Mouse (Mus musculus): Measurements from ENCODE around the gene Rnf123.

Rnf123 gene

DNA sequence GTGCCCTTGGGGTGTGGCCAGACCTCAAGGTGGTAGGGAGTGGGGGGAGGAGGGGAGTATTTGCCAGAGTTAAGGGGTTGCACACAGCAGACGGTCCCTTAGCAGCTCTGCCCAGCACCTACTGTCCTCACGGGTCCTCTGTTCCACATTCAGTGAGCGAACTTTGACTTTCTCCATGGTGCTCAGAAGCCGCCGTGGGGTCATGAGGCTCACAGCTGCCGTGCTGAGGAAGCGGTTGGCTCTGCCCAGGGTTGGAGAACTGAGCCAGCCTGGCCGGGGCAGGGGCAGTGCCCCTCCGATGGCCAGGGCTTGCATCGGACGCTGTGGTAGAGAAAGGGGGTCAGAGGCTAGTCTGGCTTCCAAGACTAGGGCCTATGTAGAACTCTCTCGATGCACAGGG is 19.8 kb downstream of the Rnf123 start:
- DNase-seq (ENCODE audit: low read depth in 2 of 2, low spot score in 2 of 2) = no peak

- no peak for DNase-seq (ENCODE audit: low read depth in 2 of 2, low spot score in 2 of 2)
These were observed 21.0 kb downstream of the Rnf123 start for GRCm38 (mm10) chr9:108062142-108062541.

- no peak for DNase-seq (ENCODE audit: low read depth in 2 of 2, low spot score in 2 of 2)
These were observed 24.9 kb downstream of the Rnf123 start for GRCm38 (mm10) chr9:108058291-108058690.

DNA sequence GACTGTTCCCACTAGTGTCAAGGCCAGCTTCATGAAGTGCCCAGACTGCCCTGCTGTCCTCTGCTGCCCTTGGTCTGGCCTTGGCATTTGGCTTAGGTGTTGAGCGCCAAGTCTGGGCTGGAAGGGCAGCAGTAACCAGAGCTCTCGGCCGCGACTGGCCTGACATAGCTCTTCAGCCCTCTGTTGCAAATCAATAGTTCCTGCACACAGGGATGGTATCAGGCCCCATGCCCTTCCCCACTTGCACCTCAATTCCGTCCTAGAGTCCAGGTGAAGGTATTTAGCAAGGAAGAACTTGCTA is 25.9 kb downstream of the Rnf123 start:
- no peak for DNase-seq (ENCODE audit: low read depth in 2 of 2, low spot score in 2 of 2)

DNA sequence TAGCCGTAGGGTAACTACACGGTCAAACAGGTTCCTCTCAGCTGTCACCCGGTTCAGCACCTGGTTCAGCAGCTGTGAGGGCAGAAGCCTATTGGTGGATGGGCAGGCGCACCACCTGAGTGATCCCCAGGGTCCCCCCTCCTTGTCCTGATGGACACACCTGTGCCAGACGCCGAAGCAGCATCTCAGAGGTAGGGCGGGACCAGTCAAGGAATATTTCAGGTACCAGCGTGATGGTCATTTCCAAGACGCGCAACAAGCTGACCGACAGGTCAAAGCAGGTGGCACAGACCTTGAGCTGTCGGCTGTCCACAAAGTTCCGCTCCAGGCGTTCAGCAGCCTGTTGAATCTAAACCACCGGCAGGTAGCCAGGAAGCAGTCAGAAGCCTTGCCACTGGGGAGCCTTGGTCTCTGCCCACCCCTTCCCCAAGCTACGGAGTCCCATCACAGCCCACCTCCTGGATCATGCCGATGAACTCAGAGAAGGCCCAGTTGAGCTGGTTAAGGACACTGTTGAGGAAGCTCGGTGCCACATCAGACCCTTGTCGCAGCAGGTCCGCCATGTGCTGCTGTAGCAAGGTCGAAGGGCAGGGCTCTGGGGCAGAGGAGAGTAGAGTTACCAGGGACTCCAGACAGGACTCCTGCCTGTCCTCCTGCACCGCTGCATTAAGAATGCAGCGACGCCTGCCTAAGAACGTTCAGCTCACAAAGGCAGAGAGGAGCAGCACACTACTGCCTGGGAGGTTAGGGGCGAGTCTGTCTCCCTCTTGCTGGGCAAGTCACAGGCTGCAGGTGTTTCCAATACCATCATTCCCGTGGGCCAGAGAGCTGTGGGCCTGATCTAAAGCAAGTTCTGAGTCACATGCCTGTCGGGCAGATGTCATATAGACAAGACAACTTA is 26.5 kb downstream of the Rnf123 start:
- DNase-seq (ENCODE audit: low read depth in 2 of 2, low spot score in 2 of 2) = no peak

- DNase-seq (ENCODE audit: low read depth in 2 of 2, low spot score in 2 of 2) = no peak
These were observed 27.4 kb downstream of the Rnf123 start for GRCm38 (mm10) chr9:108055661-108056237.

DNA sequence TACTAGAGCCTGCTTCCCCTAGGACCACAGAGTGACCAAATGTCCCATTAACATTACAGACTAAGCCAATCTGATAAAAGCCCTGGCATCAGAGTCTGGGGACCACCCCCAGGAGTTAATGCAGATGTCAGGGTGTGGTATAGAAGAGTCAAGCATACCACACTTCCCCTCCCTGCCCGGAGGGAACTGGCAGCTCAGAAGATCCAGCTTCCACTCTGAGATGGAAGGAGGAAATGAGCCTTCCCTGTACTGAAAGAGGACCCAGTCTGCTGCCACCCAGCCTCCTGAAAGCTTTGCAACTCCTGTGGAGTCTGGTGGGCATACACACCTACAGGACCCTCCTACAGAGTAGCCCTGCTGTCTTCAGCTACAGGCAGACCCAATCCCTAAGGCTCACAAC is 28.1 kb downstream of the Rnf123 start:
- DNase-seq (ENCODE audit: low read depth in 2 of 2, low spot score in 2 of 2) = no peak

DNA sequence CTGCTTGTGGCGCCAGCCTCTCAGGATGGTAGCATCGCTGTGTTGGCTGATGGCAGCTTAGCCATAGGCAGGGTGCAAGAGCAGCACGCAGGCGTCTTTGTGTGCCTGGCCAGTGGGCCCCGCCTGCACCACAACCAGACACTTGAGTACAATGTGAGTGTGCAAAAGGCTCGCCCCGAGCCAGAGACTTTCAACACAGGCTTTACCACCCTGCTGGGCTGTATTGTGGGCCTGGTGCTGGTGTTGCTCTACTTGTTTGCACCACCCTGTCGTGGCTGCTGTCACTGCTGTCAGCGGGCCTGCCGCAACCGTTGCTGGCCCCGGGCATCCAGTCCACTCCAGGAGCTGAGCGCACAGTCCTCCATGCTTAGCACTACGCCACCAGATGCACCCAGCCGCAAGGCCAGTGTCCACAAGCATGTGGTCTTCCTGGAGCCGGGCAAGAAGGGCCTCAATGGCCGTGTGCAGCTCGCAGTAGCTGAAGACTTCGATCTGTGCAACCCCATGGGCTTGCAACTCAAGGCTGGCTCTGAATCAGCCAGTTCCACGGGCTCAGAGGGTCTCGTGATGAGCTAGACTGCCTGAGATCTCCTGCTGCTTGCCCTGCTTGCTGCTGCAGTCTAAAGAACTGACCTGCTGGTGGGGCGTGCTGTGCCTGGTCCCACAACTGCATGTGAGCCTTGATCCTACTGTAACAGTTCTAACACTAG is 28.7 kb downstream of the Rnf123 start:
- no peak for DNase-seq (ENCODE audit: low read depth in 2 of 2, low spot score in 2 of 2)

DNA sequence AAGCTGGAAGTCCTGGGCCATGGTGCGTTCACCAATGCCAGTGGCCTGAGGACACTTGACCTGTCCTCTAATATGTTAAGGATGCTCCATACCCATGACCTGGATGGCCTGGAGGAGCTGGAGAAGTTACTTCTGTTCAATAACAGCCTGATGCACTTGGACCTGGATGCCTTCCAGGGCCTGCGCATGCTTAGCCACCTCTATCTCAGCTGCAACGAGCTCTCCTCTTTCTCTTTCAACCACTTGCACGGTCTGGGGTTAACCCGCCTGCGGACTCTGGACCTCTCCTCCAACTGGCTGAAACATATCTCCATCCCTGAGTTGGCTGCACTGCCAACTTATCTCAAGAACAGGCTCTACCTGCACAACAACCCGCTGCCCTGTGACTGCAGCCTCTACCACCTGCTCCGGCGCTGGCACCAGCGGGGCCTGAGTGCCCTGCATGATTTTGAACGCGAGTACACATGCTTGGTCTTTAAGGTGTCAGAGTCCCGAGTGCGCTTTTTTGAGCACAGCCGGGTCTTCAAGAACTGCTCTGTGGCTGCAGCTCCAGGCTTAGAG is 29.4 kb downstream of the Rnf123 start:
- DNase-seq (ENCODE audit: low read depth in 2 of 2, low spot score in 2 of 2) = no peak

DNA sequence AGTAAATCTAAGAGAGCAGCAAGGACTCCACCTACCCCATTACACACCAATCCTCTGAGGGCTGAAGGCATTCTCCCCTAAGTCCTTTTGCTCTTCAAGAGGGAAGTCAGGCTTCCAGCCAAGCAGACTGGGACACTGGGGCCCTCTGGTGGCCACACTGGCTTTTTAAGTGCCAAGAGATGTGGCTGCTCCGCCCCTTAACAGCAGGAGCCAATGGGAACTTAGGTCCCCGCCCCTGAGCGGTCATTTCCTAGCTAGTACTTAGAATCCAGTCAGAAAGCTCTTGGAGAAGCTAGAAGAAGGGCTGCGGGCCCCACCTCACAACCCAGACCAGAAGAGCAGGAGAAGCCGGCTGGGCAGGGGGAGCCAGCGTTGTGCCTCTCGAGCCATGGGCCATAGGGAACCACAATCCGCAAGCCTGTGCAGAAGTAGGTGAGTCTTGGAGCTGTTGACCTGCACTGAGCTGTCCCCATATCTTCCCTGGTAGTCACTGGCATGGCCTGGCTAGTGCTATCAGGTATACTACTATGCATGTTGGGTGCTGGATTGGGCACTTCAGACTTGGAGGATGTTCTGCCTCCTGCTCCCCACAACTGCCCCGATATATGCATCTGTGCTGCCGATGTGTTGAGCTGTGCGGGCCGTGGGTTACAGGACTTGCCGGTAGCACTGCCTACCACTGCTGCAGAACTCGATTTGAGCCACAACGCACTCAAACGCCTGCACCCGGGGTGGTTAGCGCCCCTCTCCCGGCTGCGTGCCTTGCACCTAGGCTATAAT is 30.1 kb downstream of the Rnf123 start, which contains the start of gene Amigo3:
Gene Amigo3, plus strand, starts transcription at position 275 of the 780 bp plus-strand sequence.
- DNase-seq (ENCODE audit: low read depth in 2 of 2, low spot score in 2 of 2) = peak; percentile 92 to 97

DNA sequence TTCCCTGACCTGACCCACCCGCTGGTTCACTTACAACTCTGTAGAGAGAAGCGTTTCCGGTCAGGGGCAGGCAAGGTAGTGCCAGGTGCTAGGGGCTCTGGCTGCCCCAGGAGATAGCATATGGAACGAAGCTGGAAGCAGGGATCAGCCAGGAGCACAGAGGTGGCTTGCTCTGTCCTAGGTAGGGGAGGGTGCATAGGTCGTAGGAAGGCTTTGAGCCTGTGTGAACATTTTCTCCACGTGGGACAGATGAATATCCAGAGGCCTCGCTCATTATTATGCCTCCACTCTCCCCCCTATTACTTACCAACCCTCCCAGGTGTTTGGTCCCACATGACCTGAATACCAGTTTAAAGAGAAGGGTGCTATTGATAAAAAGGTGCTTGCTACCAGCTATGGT is 30.7 kb downstream of the Rnf123 start:
- DNase-seq (ENCODE audit: low read depth in 2 of 2, low spot score in 2 of 2) = no peak

GRCm38 (mm10) chr9:108051931-108052220 is 31.3 kb downstream of the Rnf123 start:
- no peak for DNase-seq (ENCODE audit: low read depth in 2 of 2, low spot score in 2 of 2)

- no peak for DNase-seq (ENCODE audit: low read depth in 2 of 2, low spot score in 2 of 2)
These were observed 31.8 kb downstream of the Rnf123 start for GRCm38 (mm10) chr9:108051184-108051930.

DNA sequence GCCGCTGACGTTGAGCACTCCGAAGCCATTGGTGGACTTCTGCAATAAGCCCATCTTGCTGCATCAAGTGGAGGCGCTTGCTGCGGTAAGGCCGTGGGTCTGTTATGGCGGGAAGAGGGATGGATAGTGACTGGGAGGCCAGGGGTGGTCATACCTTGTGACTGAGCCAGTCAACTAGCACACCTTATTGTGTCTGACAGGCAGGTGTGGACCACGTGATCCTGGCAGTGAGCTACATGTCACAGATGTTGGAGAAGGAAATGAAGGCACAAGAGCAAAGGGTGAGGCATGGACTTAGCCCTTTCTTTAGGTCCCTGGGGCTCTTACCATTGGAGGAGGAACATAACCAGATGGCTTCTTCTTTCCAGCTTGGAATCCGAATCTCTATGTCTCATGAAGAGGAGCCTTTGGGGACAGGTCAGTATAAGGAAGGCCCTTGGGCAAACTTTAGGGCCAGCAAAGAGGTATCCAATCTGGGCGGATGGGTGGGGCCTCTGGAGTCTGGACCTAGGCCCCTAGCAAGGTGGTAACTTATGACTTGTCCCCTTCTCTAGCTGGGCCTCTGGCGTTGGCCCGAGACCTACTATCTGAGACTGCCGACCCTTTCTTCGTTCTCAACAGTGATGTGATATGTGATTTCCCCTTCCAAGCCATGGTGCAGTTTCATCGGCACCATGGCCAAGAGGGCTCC is 33.4 kb downstream of the Rnf123 start:
- DNase-seq (ENCODE audit: low read depth in 2 of 2, low spot score in 2 of 2) = no peak

DNA sequence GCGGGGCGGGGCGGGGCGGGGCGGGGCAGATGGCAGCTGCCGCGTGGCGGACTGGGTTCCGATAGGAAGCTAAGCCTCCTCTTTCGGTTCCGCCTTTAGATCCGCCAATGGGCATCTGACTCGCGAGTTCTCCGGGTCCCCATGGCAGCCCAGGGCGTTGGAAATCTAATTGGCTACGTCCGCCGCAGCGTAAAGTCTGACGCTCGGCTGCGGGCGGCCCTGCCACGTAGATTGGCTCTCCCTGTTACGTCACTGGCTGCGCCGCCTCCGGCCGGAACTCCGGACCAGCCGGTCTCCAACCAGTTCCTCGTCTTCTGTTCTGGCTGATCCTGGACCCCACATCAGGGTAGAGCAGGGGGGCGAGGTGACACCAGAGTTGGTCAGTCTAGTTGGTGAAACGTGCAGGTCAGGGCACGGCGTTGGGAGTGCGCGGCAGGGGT is 34.1 kb downstream of the Rnf123 start, which contains the start of gene Gmppb:
Gene Gmppb, plus strand, starts transcription at position 227 of the 440 bp plus-strand sequence.
- peak; percentile 92 to 93 for DNase-seq (ENCODE audit: low read depth in 2 of 2, low spot score in 2 of 2)

GRCm38 (mm10) chr9:108048566-108048955 is 34.6 kb downstream of the Rnf123 start:
- peak in 1 of 2 experiments; percentile 19 for DNase-seq (ENCODE audit: low read depth in 2 of 2, low spot score in 2 of 2)

- no peak for DNase-seq (ENCODE audit: low read depth in 2 of 2, low spot score in 2 of 2)
These were observed 35.3 kb downstream of the Rnf123 start for GRCm38 (mm10) chr9:108047601-108048565.

GRCm38 (mm10) chr9:108046582-108046981 is 36.6 kb downstream of the Rnf123 start:
- DNase-seq (ENCODE audit: low read depth in 2 of 2, low spot score in 2 of 2) = no peak

Data from CD8-positive naive resting alpha-beta T cell, adult 2 months (primary cell).